Mouse (Mus musculus) intestine, embryonic 16.5 days (tissue): ENCODE results near the gene Smad3. TPM values are rescaled to one million over a fixed set of nuclear protein-coding genes. Genes with fewer than 3 reads are reported as not detected.

ENCODE experiments used
- ATAC-seq: fragments of 200-750 bp; cut with Nextera tagmentation; 2 replicates; pipeline ENCODE4 v1.8.0; 2017; ENCODE audit warnings: moderate TSS enrichment, moderate library complexity
- H3K27ac ChIP-seq: fragments of 300-500 bp; sonication (generic); 2 replicates; pipeline ENCODE4 v1.5.1; 2014; ENCODE audit warnings: mild to moderate bottlenecking, low read length
- H3K27me3 ChIP-seq: fragments of 300-500 bp; sonication (generic); replicated peaks from 2 replicates; pipeline ENCODE4 v1.6.1; 2014; ENCODE audit warnings: low read length, control low read depth, mixed read lengths; ENCODE audit not compliant: control insufficient read depth, insufficient read depth
- H3K36me3 ChIP-seq: fragments of 300-500 bp; sonication (generic); 2 replicates; pipeline ENCODE4 v1.6.1; 2014; ENCODE audit warnings: low read length, control low read depth; ENCODE audit not compliant: control insufficient read depth, insufficient read depth
- H3K4me1 ChIP-seq: fragments of 300-500 bp; sonication (generic); 2 replicates; pipeline ENCODE4 v1.6.1; 2014; ENCODE audit warnings: low read length, control low read depth, mixed read lengths; ENCODE audit not compliant: control insufficient read depth, insufficient read depth
- H3K4me2 ChIP-seq: fragments of 300-500 bp; sonication (generic); 2 replicates; pipeline ENCODE4 v1.6.1; 2014; ENCODE audit warnings: low read depth, low read length, control low read depth
- H3K4me3 ChIP-seq: fragments of 300-500 bp; sonication (generic); 2 replicates; pipeline ENCODE4 v1.5.1; 2014; ENCODE audit warnings: mild to moderate bottlenecking, low read length
- H3K9ac ChIP-seq: fragments of 300-500 bp; sonication (generic); 2 replicates; pipeline ENCODE4 v1.6.1; 2014; ENCODE audit warnings: low read depth, low read length
- H3K9me3 ChIP-seq: fragments of 300-500 bp; sonication (generic); 2 replicates; pipeline ENCODE4 v1.6.1; 2016; ENCODE audit warnings: low read length, control low read depth; ENCODE audit not compliant: control insufficient read depth
- WGBS: fragments of 180-500 bp; shearing (Covaris S2); extraction: QIAGEN DNeasy Blood & Tissue Kit; methylation state at CpG from one replicate; pipeline ENCODE4 v1.1.7; 2014; 5-methylcytosine and 5-hydroxymethylcytosine counted together
- polyA plus RNA-seq: library from polyadenylated mRNA; unstranded; fragments of >200 nt; fragmentation: Nextera tagmentation; extraction: Ambion mirVana; gene quantifications from 2 replicates; pipeline ENCODE4 v1.2.1, GENCODE M21; 2015

The Smad3 gene
- polyA plus RNA-seq, 1 experiment from 2014 or later, result 10.9 TPM

GRCm38 (mm10) chr9:63667373-63667724 lies 90.4 kb downstream of the Smad3 start:
- Histone ChIP-seq H3K9ac (0 out of 2 replicates have a peak overlapping the region, but pooled peaks have one; percentile 11), H3K27ac (peak overlapping the region; percentile 43; the same call in 1 of the 2 replicates), H3K36me3 (no peaks in the 10 kb centered on the region; the same call in 1 of the 2 replicates), H3K27me3 (no peaks in the 10 kb centered on the region), H3K4me1 (peaks cover 61% of the 10 kb centered on the region), H3K4me3 (no peak overlapping the region), H3K4me2 (0 out of 2 replicates have a peak overlapping the region, but pooled peaks have one; percentile 5), H3K9me3 (no peaks in the 10 kb centered on the region)
- ATAC-seq, result no peak
- 80% methylated on average over 8 of the region's 8 CpGs for WGBS

GRCm38 (mm10) chr9:63666612-63667372 lies 91.0 kb downstream of the Smad3 start:
- H3K27ac ChIP-seq, result peak overlapping the region; percentile 43
- WGBS, result 55% methylated on average over 18 of the region's 18 CpGs
- no peak for ATAC-seq
- H3K9me3 ChIP-seq, result no peaks in the 10 kb centered on the region
- no peaks in the 10 kb centered on the region for H3K27me3 ChIP-seq
- peaks cover 57% of the 10 kb centered on the region for H3K4me1 ChIP-seq
- 0 out of 2 replicates have a peak overlapping the region, but pooled peaks have one; percentile 5 for H3K4me2 ChIP-seq
- H3K4me3 ChIP-seq, result no peak overlapping the region
- no peaks in the 10 kb centered on the region; the same call in 1 of the 2 replicates for H3K36me3 ChIP-seq
- no peak overlapping the region; the same call in 1 of the 2 replicates for H3K9ac ChIP-seq

GRCm38 (mm10) chr9:63664792-63665646 lies 92.8 kb downstream of the Smad3 start:
- WGBS, result 53% methylated on average over 13 of the region's 13 CpGs
- Histone ChIP-seq H3K9ac (peak overlapping the region; percentile 30; the same call in 1 of the 2 replicates), H3K36me3 (no peaks in the 10 kb centered on the region; the same call in 1 of the 2 replicates), H3K4me3 (no peak overlapping the region), H3K9me3 (no peaks in the 10 kb centered on the region), H3K4me1 (peaks cover 61% of the 10 kb centered on the region), H3K27me3 (no peaks in the 10 kb centered on the region), H3K27ac (peak overlapping the region; percentile 73), H3K4me2 (no peak overlapping the region)
- peak; percentile 23; the same call in 1 of the 2 replicates for ATAC-seq

- Histone ChIP-seq H3K4me3 (no peak overlapping the region), H3K9me3 (no peaks in the 10 kb centered on the region), H3K27me3 (no peaks in the 10 kb centered on the region), H3K27ac (peak overlapping the region; percentile 73), H3K4me2 (no peak overlapping the region), H3K9ac (0 out of 2 replicates have a peak overlapping the region, but pooled peaks have one; percentile 30), H3K36me3 (no peaks in the 10 kb centered on the region; the same call in 1 of the 2 replicates), H3K4me1 (peaks cover 60% of the 10 kb centered on the region)
- ATAC-seq, result no peak
- 50% methylated on average over 2 of the region's 2 CpGs for WGBS
Observed at GRCm38 (mm10) chr9:63664300-63664745, 93.5 kb downstream of the Smad3 start.

GRCm38 (mm10) chr9:63663222-63663621 lies 94.6 kb downstream of the Smad3 start:
- Histone ChIP-seq H3K9ac (no peak overlapping the region), H3K27me3 (no peaks in the 10 kb centered on the region), H3K9me3 (no peaks in the 10 kb centered on the region), H3K4me2 (no peak overlapping the region), H3K4me3 (no peak overlapping the region), H3K27ac (peak overlapping the region; percentile 24; the same call in 1 of the 2 replicates), H3K36me3 (no peaks in the 10 kb centered on the region; the same call in 1 of the 2 replicates), H3K4me1 (peaks cover 49% of the 10 kb centered on the region)
- ATAC-seq, result no peak
- 65% methylated on average over 10 of the region's 10 CpGs for WGBS

GRCm38 (mm10) chr9:63662759-63663158 lies 95.0 kb downstream of the Smad3 start:
- H3K9me3 ChIP-seq, result no peaks in the 10 kb centered on the region
- H3K9ac ChIP-seq, result no peak overlapping the region
- no peaks in the 10 kb centered on the region for H3K27me3 ChIP-seq
- ATAC-seq, result peak; percentile 16; the same call in 1 of the 2 replicates
- H3K36me3 ChIP-seq, result no peaks in the 10 kb centered on the region; the same call in 1 of the 2 replicates
- no peak overlapping the region for H3K4me2 ChIP-seq
- no peak overlapping the region for H3K4me3 ChIP-seq
- 46% methylated on average over 7 of the region's 7 CpGs for WGBS
- H3K27ac ChIP-seq, result peak overlapping the region; percentile 29
- H3K4me1 ChIP-seq, result peaks cover 44% of the 10 kb centered on the region

GRCm38 (mm10) chr9:63660691-63661090 lies 97.1 kb downstream of the Smad3 start:
- no peak overlapping the region for H3K4me2 ChIP-seq
- H3K9me3 ChIP-seq, result no peaks in the 10 kb centered on the region
- H3K4me3 ChIP-seq, result no peak overlapping the region
- H3K27ac ChIP-seq, result peak overlapping the region; percentile 79
- peak; percentile 21; the same call in 1 of the 2 replicates for ATAC-seq
- no peak overlapping the region for H3K9ac ChIP-seq
- 78% methylated on average over 3 of the region's 3 CpGs for WGBS
- no peaks in the 10 kb centered on the region for H3K27me3 ChIP-seq
- H3K36me3 ChIP-seq, result no peaks in the 10 kb centered on the region; the same call in 1 of the 2 replicates
- H3K4me1 ChIP-seq, result peaks cover 30% of the 10 kb centered on the region

GRCm38 (mm10) chr9:63660061-63660460 lies 97.7 kb downstream of the Smad3 start:
- no peaks in the 10 kb centered on the region for H3K9me3 ChIP-seq
- WGBS, result 75% methylated on average over 4 of the region's 4 CpGs
- H3K27me3 ChIP-seq, result no peaks in the 10 kb centered on the region
- peaks cover 4% of the 10 kb centered on the region; the same call in 1 of the 2 replicates for H3K36me3 ChIP-seq
- H3K9ac ChIP-seq, result no peak overlapping the region
- peak overlapping the region; percentile 79 for H3K27ac ChIP-seq
- H3K4me1 ChIP-seq, result peaks cover 24% of the 10 kb centered on the region
- no peak overlapping the region for H3K4me2 ChIP-seq
- H3K4me3 ChIP-seq, result no peak overlapping the region
- ATAC-seq, result peak; percentile 80

GRCm38 (mm10) chr9:63658970-63659371 lies 98.8 kb downstream of the Smad3 start:
- WGBS, result 84% methylated on average over 5 of the region's 5 CpGs
- Histone ChIP-seq H3K4me3 (no peak overlapping the region), H3K27me3 (no peaks in the 10 kb centered on the region), H3K9ac (no peak overlapping the region), H3K4me1 (peaks cover 15% of the 10 kb centered on the region), H3K4me2 (no peak overlapping the region), H3K36me3 (peaks cover 4% of the 10 kb centered on the region; the same call in 1 of the 2 replicates), H3K9me3 (no peaks in the 10 kb centered on the region), H3K27ac (no peak overlapping the region)
- ATAC-seq, result no peak
